Mouse (Mus musculus) limb, embryonic 14.5 days (tissue): Measurements from ENCODE around the gene Hnf4a. TPM values are rescaled to one million over a fixed set of nuclear protein-coding genes. Genes with fewer than 3 reads are reported as not detected.

ENCODE experiments used
- ATAC-seq: fragments of 200-750 bp; cut with Nextera tagmentation; 2 replicates; pipeline ENCODE4 v1.8.0; 2017; ENCODE audit warnings: low read depth, moderate number of reproducible peaks, moderate TSS enrichment; ENCODE audit not compliant: low FRiP score
- DNase-seq: peaks from one replicate; pipeline ENCODE4 v3.0.0-alpha.2; 2015; ENCODE audit warnings: low spot score
- H3K27ac ChIP-seq: fragments of 300-500 bp; sonication (generic); replicated peaks from 2 replicates; pipeline ENCODE4 v1.5.1; 2014; ENCODE audit warnings: low read depth, mild to moderate bottlenecking, low read length, moderate library complexity, mixed read lengths
- H3K27me3 ChIP-seq: fragments of 300-500 bp; sonication (generic); 2 replicates; pipeline ENCODE4 v1.6.1; 2014; ENCODE audit warnings: low read length, mixed read lengths; ENCODE audit not compliant: control insufficient read depth, insufficient read depth
- H3K36me3 ChIP-seq: fragments of 300-500 bp; sonication (generic); 2 replicates; pipeline ENCODE4 v1.6.1; 2014; ENCODE audit warnings: mild to moderate bottlenecking, low read length, moderate library complexity, mixed read lengths; ENCODE audit not compliant: control insufficient read depth, insufficient read depth
- H3K4me1 ChIP-seq: fragments of 300-500 bp; sonication (generic); 2 replicates; pipeline ENCODE4 v1.6.1; 2014; ENCODE audit warnings: antibody characterized with exemption, low read length, mixed read lengths; ENCODE audit not compliant: control insufficient read depth, insufficient read depth
- H3K4me2 ChIP-seq: fragments of 300-500 bp; sonication (generic); replicated peaks from 2 replicates; pipeline ENCODE4 v1.6.1; 2014; ENCODE audit warnings: low read depth, mild to moderate bottlenecking, low read length, moderate library complexity; ENCODE audit not compliant: severe bottlenecking
- H3K4me3 ChIP-seq: fragments of 300-500 bp; sonication (generic); replicated peaks from 2 replicates; pipeline ENCODE4 v1.5.1; 2014; ENCODE audit warnings: low read length
- H3K9ac ChIP-seq: fragments of 300-500 bp; sonication (generic); 2 replicates; pipeline ENCODE4 v1.6.1; 2014; ENCODE audit warnings: mild to moderate bottlenecking, low read depth, low read length, moderate library complexity; ENCODE audit not compliant: severe bottlenecking
- H3K9me3 ChIP-seq: fragments of 300-500 bp; sonication (generic); 2 replicates; pipeline ENCODE4 v1.6.1; 2016; ENCODE audit warnings: low read length; ENCODE audit not compliant: control insufficient read depth
- POLR2A ChIP-seq: fragments of 200-500 bp; IDR thresholded peaks from 2 replicates; pipeline ENCODE4 v1.8.0; 2012; ENCODE audit warnings: inconsistent platforms, mild to moderate bottlenecking, moderate library complexity, borderline replicate concordance; ENCODE audit not compliant: insufficient read depth, insufficient read length; ENCODE audit errors: extremely low read depth
- WGBS: fragments of 180-500 bp; shearing (Covaris S2); extraction: QIAGEN DNeasy Blood & Tissue Kit; methylation state at CpG from one replicate; pipeline ENCODE4 v1.1.7; 2014; 5-methylcytosine and 5-hydroxymethylcytosine counted together
- polyA plus RNA-seq, 2 experiments: library from polyadenylated mRNA; depleted of rRNA in 1 of 2; stranded (reverse) in 1 of 2; unstranded in 1 of 2; fragments of >200 nt; fragmentation: Nextera tagmentation in 1 of 2; extraction: Ambion mirVana in 1 of 2; gene quantifications; 2 replicates each; pipeline versions ENCODE4 v1.2.1 to v1.2.3; 2012 to 2014

Gene Hnf4a
- polyA plus RNA-seq, 2 experiments = 0.20 TPM; not detected in 1

DNA sequence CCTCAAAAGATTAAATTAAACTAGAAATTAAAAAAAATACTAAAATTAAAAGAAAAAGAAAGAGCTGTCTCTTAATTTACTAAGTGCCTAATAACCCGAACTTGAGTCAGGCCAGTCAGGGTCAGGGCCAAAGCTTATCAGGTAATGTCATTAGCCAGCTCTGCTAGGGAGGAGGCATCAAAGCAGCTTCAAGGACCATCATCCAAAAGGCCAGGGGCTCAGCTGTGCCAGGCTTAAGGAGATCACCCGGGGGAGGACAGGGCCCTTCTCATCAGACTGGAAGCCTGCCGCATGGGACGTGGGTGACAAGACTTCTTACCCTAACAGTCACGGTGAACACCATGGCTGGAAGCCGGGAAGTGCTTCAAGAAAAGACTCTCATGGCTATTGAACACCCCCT is 39.0 kb upstream of the Hnf4a start:
- H3K4me3 ChIP-seq = no peak overlapping the region

DNA sequence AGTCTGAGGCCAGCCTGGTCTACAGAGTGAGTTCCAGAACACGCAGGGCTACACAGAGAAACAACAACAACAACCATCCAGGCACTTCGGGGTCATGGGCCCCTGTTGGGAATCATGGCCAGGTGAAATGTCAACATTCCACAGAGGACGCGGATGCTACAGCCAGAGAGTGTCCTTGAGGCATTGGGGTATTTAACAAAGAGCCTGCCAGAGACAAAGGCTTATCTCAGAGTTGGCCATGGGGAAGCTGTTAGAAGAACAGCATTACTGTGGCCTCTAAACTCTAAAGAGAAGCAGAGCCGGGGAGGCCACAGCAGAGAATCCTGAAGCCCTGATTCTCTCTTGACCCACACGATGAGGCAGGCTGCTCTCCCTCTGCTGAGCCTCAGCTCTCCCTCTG is 37.7 kb upstream of the Hnf4a start:
- Histone ChIP-seq H3K4me2 (no peak overlapping the region), H3K9ac (no peak overlapping the region), H3K27ac (no peak overlapping the region), H3K27me3 (no peaks in the 10 kb centered on the region), H3K4me3 (no peak overlapping the region), H3K4me1 (peaks cover 9% of the 10 kb centered on the region), H3K9me3 (no peaks in the 10 kb centered on the region), H3K36me3 (peaks cover 24% of the 10 kb centered on the region)
- no peak for ATAC-seq
- no peak for DNase-seq
- WGBS = 93% methylated on average over 6 of the region's 6 CpGs
- TF ChIP-seq POLR2A = no peak

More for the DNA sequence above, 39.0 kb upstream of the Hnf4a start:
- no peak for TF ChIP-seq POLR2A
- H3K4me1 ChIP-seq = peaks cover 9% of the 10 kb centered on the region
- no peaks in the 10 kb centered on the region for H3K27me3 ChIP-seq
- H3K4me2 ChIP-seq = no peak overlapping the region
- H3K9ac ChIP-seq = no peak overlapping the region
- H3K36me3 ChIP-seq = peaks cover 24% of the 10 kb centered on the region
- 87% methylated on average over 6 of the region's 6 CpGs for WGBS
- DNase-seq (no peak), ATAC-seq (no peak)
- no peak overlapping the region for H3K27ac ChIP-seq
- no peaks in the 10 kb centered on the region for H3K9me3 ChIP-seq

GRCm38 (mm10) chr2:163469711-163470110 is 36.9 kb upstream of the Hnf4a start:
- no peaks in the 10 kb centered on the region for H3K27me3 ChIP-seq
- WGBS = 96% methylated on average over 15 of the region's 15 CpGs
- H3K27ac ChIP-seq = no peak overlapping the region
- no peak for TF ChIP-seq POLR2A
- H3K36me3 ChIP-seq = peaks cover 24% of the 10 kb centered on the region
- ATAC-seq (no peak), DNase-seq (no peak)
- H3K9ac ChIP-seq = no peak overlapping the region
- H3K9me3 ChIP-seq = no peaks in the 10 kb centered on the region
- H3K4me1 ChIP-seq = peaks cover 9% of the 10 kb centered on the region
- H3K4me3 ChIP-seq = no peak overlapping the region
- no peak overlapping the region for H3K4me2 ChIP-seq

- H3K36me3 ChIP-seq = peaks cover 24% of the 10 kb centered on the region
- H3K9ac ChIP-seq = peak overlapping the region; percentile 74; the same call in 1 of the 2 replicates
- H3K27ac ChIP-seq = no peak overlapping the region
- no peaks in the 10 kb centered on the region for H3K9me3 ChIP-seq
- no peak overlapping the region; the same call in 1 of the 2 replicates for H3K4me3 ChIP-seq
- no peak for ATAC-seq
- peak overlapping the region; percentile 91 for H3K4me2 ChIP-seq
- peaks cover 9% of the 10 kb centered on the region for H3K4me1 ChIP-seq
- H3K27me3 ChIP-seq = no peaks in the 10 kb centered on the region
- TF ChIP-seq POLR2A = no peak
- WGBS = 82% methylated on average over 3 of the region's 3 CpGs
- no peak for DNase-seq
Measured at GRCm38 (mm10) chr2:163471136-163471535, 35.5 kb upstream of the Hnf4a start.

DNA sequence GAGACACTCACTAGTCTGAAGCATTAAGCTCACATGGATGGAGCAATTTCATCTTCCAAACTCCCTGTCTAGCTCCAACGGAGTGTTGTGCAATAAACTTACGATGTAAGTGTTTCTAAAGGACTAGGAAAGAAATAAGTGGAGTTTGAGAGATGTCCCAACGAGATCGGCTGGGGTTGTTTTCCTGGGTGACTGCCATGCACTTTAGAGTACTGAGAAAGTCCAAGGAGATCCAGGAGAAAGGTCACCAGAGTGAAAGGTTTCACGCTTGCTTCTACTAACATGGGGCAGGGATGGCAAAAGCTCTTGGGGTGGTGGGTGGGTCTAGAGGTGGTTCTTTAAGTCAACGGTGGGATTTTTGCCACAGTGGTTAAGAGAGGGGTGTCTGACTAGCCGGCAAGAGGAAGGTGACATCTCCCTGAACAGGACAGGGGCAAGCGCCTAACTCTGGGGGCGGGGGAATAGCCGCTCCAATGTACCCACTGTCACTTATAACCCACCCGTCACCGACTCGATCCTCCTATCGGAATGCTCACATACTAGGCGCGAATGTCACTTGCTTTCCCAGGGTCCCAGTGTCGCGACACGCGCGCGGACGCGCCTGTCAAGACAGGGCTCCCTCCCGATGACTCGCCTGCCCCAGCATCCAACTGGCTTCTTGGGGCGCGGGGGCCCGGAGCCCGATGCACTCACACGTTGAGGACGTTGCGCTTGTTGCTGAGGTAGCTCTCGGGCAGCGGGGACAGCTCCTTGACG is 34.7 kb upstream of the Hnf4a start:
- no peaks in the 10 kb centered on the region for H3K27me3 ChIP-seq
- H3K4me3 ChIP-seq = peak overlapping the region; percentile 86
- H3K36me3 ChIP-seq = peaks cover 21% of the 10 kb centered on the region
- TF ChIP-seq POLR2A = no peak
- peak; percentile 60 for ATAC-seq
- H3K9me3 ChIP-seq = no peaks in the 10 kb centered on the region
- DNase-seq = no peak
- H3K4me2 ChIP-seq = peak overlapping the region; percentile 91
- no peak overlapping the region; the same call in 1 of the 2 replicates for H3K27ac ChIP-seq
- peak overlapping the region; percentile 74 for H3K9ac ChIP-seq
- 4% methylated on average over 33 of the region's 36 CpGs for WGBS
- peaks cover 9% of the 10 kb centered on the region for H3K4me1 ChIP-seq
